Mouse (Mus musculus) liver, adult (tissue): ENCODE measurements around the gene Cfap299.

Experiments used
- GATA4 ChIP-seq: IDR thresholded peaks from 2 replicates; pipeline ENCODE4 v1.6.1; 2014; ENCODE audit warnings: mild to moderate bottlenecking, low read length; ENCODE audit not compliant: insufficient replicate concordance

The Cfap299 gene

DNA sequence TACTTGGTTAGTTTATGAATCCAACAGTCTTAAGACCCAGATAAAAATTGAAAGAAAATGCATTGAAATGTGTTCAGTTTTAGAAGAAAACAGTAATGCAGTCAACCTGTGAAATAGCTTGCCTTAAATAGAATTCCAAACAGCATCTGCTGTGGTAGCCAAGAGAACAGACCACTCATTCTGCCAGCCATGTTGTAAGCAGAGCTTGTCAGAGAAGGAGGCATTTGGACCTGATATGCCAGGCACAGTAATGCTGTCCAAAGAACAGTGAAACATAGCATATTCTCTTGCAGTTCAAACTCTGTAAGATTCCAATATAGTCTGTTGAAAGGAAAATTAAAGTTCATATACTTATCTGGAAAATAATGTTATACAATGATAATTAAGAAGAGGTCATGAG is 321.2 kb downstream of the Cfap299 start:
- TF ChIP-seq GATA4 = no peak

DNA sequence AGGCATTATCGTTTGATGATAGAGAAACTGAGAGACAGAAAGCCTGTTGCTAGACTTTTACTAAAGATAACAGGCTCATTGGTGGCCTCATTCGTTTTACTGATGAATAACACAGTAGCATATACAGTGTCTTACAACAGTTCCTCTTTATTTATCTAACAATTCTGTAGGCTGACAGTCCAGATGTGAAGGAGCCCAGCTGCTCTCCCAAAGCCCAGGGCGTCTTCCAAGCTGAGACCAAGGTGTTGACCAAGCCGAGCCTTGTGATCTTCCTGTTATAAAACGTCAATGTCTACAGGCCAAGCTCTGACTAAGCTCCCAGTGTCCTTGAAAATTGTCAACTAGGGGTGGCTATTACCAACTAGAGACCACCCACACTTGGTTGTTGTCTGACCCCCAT is 321.9 kb downstream of the Cfap299 start:
- TF ChIP-seq GATA4 = no peak

DNA sequence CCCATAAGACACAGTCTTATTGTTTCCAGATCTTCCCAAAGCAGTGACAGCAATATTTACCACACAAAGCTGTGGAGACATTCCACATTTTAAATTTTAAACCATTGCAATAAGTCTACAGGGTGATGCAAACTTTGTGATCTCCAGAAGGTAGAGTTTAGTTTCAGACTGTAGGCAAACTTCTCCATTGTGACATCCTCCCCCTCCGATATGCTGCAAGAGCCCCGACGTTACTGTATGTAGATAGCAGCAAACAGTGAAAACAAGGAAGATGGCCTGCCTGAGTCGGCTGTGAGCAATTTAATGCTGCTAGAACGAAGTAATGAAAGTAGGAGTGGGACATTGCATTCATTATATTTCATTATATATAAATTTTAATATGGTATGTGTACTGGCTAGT is 359.1 kb downstream of the Cfap299 start:
- TF ChIP-seq GATA4 = no peak

DNA sequence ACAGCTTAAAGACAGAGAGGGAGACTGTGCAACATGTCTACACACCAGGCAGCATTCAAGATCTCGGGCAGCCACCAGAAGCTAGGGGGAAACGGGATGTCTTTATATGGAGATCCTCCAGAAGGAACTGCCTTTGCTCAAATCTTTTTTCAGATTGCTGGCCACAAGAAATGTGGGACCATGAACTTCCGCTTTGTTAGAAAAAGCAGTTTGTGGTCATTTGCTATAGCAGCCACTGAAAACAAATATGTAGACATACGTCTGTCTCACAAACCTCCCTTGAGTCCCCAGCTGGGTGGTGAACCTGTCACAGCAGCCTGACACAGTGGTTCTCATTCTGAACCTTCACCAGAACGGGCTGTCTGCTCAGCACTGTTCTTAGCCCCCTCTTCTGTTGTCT is 363.0 kb downstream of the Cfap299 start:
- TF ChIP-seq GATA4 = no peak

DNA sequence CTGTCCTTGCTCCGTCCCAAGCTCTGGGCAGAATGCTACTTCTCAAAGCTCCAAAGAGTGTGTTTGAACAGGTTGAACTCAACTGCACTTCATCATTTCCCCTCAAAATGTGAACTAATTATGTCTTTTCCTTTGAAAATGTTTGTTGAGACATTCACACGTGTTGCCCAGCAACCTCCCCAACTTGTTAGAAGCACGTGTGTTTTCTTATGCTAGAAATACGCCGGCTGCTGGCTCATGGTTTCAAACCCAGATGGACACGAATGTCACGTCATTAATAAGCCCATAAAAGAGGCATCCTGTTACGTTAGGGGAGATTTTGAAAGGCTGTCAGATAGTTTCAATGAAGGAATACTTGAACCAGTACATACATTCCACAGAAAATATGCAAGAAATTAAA is 367.2 kb downstream of the Cfap299 start:
- TF ChIP-seq GATA4 = no peak

DNA sequence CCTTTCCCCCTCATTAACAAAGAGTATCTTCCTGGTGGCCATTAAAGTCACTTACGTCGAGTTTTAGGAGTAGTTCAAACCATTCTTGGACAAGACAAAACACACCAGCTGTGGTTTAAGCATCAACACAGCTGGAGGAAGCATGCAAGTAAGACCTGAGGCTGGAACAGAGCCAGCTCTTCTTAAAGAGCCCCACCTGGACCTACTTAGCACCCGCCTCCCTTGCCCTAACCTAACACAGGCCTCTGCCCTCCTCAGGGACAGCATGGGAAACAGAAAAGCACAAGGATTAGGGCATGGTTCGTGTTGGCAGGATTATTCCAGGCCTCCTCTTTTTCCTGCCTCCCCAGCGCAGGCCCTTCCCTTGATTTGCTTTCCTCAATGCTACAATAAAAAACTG is 374.9 kb downstream of the Cfap299 start:
- no peak for TF ChIP-seq GATA4

DNA sequence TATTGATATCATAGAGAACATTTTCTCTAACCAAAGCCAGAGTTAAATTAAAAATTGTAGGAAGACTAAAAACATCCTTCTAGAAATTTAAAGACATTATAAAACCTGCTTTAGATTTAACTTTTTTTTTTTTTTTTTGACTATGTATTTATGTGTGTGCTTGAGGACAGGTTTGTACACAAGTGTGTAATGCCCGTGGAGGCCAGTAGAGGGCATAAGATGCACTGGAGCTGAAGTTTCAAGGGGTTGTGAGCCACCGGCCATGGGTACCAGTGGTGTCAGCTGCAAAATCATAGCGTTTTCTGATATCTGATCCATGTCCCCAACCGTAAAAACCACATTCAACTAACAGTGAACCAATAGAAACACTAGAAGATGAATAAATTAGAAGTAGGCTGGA is 377.5 kb downstream of the Cfap299 start:
- no peak for TF ChIP-seq GATA4

DNA sequence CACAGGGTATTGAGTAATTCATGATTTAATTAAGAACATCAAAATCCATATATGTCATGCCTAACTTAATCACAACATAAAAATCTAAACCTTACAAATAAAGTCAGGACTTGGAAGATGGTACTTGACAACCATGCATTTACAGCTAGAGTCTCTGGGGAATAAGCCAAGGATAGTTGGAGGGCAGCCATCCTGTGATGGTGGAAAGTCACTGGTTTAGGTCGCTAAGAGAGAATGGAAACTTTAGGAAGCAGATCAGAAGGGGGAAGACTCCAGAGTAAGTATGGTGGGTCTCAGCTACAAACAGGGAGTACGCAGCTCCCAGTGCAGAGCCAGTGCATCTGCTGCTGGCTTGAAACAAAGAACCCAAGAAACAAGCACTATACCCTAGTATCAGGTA is 386.3 kb downstream of the Cfap299 start:
- no peak for TF ChIP-seq GATA4

DNA sequence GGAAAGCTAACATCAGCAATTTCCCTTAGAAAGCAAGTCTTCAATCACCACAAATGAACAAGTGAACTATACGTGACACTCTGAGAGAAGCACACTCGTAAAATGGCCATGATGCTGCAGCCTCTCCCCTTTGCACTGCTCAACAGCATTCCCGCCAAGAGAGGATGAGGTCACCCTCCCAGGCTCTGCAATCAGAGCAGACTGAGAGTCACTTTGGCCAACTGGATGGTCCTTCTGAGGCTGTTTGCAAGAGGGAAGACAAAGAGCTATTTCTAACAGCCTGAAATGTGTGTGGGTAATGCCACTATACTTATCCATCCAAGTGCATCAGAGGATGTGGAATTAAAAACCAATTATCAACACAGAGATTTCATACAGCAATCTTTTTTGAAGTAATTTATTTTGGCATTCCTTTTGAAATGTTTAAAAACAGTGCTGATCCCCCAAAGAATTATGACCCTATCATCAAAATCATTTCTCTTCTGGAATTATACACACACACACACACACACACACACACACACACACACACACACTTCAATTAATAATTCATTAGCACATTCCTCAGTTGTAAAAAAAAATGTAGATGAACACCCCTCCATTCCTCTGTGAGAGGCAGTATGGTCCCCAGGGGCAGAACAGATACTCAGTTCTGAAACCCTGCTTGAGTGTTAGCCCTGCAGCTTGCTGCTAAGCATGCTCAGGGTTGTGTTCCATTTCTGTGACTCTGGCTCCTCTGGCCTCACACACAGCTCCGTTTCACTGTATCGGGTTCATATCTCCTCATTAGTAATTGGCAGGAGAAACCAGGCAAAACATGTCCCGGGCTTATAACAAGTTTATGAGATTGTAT is 403.3 kb downstream of the Cfap299 start:
- no peak for TF ChIP-seq GATA4

DNA sequence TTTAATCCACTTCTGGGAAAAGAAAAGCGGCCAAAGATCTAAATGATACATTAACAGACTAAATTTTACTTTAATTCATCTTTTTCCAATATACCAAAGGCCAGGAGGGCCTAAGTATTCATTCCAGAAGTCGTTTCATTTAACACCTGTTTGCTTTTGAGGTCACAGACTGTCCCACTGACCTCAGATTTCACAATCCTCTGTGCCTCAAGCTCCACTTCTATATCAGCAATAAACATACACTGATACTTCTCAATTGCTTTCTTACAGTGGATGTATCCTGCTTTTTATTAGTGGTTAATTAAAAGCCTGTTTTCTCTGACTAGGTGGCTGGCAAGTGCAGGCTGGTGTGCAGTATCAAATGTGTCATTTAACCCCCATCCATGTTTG is 403.9 kb downstream of the Cfap299 start:
- TF ChIP-seq GATA4 = no peak

DNA sequence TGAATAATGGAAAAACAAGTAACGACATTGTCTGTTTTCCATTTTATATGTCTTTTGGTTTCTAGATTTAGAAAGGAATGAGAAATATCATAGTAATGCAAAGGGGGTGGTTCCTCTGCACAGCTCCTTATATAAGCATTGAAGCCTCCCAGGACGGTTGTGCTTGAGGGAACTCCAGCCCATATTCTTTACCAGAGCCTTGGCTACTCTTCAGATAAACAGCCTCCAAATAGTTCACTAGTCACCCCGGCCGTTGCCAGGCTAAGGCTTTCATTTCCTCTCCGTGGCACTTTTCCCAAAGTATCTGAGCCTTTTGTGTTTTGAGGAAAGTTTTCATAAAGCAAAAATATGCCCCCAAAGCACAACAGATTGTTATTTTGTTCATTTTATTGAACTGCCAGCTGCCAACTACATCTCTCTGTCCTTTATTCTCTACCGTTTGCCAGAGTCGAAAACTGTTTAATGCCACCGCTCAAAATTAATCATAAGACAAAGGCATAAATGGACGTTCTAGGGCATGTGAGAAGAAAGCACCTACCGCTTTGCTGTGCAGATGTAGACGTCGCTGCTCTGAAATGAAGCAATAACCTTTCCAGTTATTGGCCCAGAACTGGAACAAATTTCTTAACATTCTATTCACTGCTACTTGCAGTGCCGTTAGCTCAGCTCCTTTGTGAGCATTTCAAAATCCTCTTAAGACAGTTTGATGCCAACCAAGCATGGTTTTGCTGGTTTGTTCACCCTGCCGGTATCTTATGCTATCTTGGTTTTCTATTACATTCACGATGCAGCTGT is 433.0 kb downstream of the Cfap299 start:
- TF ChIP-seq GATA4 = no peak

DNA sequence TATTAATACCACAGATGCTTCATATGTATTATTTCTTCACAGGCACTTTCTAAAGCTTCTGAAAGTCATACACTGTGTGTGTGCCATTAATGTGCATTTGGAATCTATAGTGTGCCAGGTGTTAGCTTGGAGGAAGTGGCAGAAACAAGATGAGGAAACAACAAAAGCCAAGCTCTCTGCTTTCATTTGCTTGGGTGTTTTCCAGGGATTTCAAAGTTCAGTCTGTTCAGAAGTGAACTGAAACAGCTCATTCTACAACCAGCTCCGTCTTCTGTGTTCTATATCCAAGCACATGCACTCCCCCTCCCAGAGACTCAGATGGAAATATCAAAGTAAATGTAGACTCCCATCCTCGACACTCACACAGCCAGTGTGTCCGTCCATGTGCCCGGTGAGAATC is 449.5 kb downstream of the Cfap299 start:
- TF ChIP-seq GATA4 = no peak

DNA sequence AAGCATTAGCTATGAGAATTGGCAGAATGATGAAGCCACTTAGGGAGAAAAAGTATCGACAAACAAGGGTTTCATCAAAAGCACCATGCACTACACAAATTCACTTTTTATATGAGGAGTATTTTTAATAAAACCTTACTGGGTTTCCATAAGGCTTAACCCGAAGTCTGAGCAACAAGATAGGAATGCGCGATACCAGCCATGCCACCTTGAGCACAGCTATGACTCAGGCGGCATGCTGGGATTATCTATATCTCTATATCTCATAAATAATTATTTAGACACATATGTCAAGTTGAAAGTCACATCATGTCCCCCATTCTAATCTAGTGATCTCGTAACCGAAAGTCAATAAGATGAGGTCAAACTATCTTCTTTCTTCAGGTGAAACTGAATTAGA is 453.0 kb downstream of the Cfap299 start:
- no peak for TF ChIP-seq GATA4

DNA sequence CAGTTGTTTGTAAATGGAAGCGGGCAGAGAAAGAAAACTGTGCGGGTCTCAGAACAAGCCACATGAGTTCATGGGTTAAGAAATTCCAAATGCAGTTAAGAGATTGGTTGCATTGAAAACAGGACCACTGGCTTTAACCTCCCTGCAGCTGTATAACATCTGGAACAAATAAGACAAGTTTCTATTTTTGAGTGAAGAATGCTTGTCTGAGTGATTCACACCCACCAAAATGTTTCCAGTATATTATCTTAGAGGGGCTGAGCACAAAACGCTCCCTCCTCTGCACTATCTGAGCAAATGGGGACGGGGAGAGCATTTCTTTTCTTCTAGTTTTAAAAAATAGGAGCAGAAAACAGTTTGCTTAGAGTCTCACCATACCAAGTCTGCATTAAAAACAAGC is 458.6 kb downstream of the Cfap299 start:
- no peak for TF ChIP-seq GATA4

DNA sequence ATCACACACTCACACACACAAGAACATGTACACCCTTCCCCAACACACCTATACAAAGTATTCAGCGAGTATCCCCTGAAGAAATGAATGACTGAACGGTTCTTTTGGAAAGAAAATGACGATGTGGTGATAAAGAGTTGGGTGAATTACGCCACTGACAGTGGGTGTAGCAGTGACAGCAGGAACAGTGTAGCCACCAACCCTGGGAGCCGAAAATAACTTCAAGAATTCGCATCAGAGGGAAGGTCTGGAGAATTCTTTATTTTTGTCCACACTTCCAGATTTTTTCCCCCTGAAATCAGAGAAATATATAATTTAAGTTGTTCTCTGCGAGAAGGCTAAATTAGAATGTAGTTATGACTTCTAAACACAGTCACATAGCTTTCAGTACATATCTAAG is 459.5 kb downstream of the Cfap299 start:
- no peak for TF ChIP-seq GATA4

DNA sequence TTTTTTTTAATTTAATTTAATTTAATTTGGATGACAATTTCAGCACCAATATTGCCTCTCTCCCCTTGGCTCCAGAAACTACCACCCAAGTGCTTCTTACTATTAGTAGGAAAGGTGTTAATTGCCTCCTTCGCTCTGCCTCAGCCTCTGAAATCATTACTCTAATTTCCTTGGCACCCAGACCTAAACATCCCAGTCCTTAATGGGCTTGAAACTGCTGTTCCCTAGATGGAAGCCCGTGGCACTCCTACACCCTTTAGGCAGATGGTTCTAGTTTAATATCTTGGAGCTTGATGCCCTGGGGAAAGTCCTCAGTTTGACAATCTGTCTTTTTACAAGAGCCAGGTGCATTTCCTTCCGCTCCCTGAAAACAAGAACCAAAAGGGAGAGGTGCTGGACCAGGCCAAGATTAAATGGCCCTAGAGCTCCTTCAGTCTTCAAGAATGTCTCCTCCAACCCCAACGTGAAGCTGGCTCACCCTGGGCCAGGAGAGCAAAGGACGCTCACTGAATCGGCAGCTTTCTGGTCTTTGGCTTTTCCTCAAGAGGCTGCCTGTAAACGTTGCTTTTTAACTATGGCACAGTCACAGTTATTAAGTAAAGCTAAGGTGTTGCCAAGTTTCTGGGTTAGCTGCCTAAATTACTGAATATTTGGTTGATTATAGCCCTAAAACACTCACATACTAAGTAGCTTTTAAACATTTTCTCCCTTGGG is 461.9 kb downstream of the Cfap299 start:
- no peak for TF ChIP-seq GATA4
